Mouse (Mus musculus) CD8-positive naive resting alpha-beta T cell, adult 2 months (primary cell): ENCODE measurements around the gene Hnrnpk.
"Not testable (repeated sequence)": the region's sequence is repeated elsewhere in the genome, so short reads cannot be mapped to it uniquely, and the experiment has no call there.

Source experiments
- DNase-seq, 2 experiments: peaks; one replicate each; pipeline ENCODE4 v3.0.0; 2022; ENCODE audit warnings: low read depth in 2 of 2, low spot score in 2 of 2

Hnrnpk gene

DNA sequence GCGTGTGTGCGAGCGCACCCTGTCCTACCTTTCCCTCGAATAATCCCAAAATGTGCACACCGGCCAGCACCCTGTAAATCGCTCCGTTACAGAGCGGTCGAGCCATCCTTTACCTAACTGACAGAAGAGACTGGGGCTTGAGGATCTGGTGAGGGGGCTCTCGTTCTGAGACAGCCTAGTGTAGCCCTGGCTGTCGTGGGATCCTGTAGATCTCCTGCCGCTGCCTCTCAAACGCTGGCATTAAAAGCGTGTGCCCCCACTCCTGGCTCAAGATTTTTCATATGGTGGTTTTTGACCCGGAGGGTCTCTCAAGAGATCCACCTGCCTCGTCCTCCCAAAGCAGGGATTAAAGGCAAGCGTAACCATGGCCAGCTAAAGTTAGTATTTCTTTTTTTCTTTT, at the start of gene Hnrnpk:
Gene Hnrnpk, minus strand, starts transcription at position 101 of the 400 bp plus-strand sequence.
- not testable (repeated sequence) for DNase-seq

DNA sequence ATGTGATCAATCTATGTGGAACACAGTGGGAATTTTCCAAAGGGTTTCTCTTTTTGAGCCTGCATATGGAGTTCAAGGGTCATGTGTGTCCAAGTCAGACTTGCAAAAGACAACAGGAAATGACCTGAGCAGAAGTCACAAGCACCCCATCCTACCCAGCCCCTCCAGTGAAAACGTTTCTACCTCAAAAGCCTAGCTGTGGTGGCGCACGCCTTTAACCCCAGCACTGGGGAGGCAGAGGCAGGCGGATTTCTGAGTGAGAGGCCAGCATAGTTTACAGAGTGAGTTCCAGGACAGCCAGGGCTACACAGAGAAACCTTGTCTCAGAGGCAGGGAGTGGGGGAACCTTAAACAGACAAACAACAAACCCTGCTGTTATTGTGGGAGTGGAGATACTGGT, 49.1 kb upstream of the Hnrnpk start:
- no peak for DNase-seq

DNA sequence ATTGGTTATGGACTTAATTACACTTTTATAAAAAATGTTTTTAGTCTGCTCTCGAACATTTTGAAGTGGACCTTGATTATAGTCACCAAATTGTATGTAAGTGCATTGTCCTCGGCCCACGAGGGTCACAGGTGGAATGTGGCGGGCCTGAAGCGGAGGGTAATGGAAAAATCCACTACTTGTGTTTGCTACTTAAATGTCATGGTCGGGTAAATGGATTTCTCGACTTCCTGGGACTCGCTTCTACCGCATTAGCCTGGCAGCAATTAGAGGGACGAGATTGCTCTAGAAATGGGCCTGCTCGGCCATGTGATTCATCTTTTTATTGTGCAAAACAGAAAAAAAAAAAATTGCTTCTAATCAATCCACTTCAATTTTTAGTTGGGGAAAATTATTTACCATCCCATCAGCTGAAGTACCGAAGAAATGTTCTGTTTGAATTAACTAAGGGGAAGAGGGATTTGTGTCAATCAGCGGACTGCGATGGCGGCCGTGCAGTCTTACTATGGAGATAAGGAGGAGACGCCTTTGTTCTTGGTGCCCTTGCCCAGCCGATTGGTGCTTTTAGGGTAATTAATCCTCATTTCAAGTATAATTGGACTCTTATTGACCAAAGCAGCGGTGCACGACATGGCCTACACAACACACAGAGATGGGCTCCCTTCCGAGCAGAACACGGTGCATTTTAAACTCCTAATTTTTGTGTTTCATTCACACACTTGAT, 47.5 kb upstream of the Hnrnpk start:
- DNase-seq, result no peak

DNA sequence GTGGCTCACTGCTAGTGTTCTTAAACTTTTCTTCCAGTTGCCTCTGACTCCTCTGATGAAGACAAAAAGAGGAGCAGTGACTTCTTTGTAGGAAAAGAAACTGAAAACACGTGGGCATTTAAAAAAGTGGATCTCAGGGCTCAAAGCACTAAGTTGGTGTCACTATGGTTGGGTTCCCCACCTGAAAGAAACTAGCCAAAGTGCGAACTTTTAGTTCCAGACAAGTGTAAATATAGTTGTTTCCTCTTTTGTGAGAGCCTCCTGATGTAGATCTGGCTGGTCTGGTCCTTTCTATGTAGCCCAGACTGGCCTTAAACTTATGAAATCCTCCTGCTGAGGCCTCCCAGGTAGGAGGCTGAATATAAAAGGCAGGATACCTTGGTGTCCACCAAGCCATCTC, 43.4 kb upstream of the Hnrnpk start:
- DNase-seq, result no peak

- DNase-seq, result peak in 1 of 2 experiments; percentile 1
Measured at GRCm38 (mm10) chr13:58443787-58444186, 40.6 kb upstream of the Hnrnpk start.

DNA sequence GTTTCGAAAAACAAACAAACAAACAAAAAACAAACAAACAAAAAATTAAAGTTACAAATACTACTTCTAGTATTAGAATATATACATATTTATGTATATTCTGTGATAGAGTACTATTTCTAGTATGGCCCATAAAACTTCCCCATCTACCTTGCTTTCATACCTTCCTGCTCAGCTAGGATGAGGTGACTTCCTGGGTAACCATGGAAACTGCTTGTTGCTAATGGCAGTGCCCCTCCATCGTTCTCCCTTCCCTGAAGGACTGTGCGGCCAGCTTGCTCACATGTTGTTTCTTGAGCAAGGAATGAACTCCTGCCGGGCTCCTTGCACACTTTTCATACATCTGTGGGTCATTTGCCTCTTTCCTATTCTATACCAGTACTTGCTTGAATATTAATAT, 40.2 kb upstream of the Hnrnpk start:
- no peak for DNase-seq

- no peak for DNase-seq
Measured at GRCm38 (mm10) chr13:58439716-58440115, 36.6 kb upstream of the Hnrnpk start.

DNA sequence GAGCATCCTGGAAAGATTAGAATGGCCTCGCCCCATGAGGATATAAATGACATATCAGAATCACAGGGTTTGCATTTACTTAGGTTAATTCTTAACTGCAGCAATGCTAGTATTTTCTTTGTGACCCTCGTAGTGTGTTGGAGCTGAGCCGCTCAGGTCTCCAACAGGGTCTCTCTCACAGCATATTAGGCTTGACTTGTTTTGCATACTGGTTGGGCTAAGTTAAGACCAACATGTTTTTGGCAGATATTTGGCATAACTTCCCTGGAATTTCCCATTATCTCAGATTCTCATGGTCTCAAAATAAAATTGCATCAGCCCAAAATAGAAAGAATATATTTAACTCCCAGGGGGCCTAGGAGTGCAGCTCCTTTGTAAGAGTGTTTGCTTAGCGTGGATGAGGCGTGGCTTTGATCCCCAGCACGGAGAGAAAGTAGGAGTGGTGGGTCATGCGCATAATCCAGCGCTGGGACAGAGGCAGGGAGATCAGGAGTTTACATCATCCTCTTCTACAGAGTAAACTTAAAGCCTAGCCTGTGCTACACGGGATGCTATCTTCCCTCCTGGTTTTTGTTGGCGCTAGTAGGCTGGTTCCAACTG, 20.0 kb upstream of the Hnrnpk start:
- no peak for DNase-seq

DNA sequence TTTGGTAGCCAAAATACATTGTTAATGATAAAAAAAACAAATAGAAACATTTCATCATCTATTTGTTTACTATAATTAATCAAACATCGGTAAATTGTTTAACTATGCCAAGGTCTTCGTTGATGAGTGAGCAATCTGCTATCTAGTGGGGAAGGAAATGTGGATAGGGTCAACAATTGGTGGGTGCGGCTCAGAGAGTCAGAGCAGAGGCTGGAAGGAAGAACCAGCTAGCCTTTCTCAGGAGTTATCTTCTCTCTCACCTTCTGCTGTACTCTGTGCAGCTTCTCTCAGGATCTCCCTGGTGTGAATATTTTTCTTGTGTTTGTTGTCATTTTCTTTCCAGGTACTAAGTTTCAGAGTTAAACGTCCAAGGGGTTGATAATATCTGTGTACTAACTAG, 19.1 kb upstream of the Hnrnpk start:
- no peak for DNase-seq

- no peak for DNase-seq
Measured at GRCm38 (mm10) chr13:58421026-58421425, 17.9 kb upstream of the Hnrnpk start.

DNA sequence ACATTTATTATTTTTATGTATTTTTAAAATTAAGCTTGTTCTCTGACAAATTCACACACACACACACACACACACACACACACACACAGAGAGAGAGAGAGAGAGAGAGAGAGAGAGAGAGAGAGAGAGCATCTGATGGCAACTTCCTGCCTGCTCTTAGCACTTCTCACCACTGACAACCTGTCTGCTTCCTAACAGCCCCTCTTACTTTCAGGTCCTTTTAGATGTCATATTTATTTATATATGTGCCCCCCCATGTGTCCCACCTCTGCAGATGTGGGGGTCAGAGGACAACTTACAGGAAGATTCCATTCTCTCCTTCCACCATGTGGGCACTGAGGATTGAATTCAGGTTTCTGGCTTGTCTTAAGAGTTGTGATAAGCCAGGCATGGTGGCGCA, 16.1 kb upstream of the Hnrnpk start:
- DNase-seq, result no peak

GRCm38 (mm10) chr13:58418656-58419055, 15.5 kb upstream of the Hnrnpk start:
- DNase-seq, result no peak

- no peak for DNase-seq
Measured at GRCm38 (mm10) chr13:58415838-58416237, 12.7 kb upstream of the Hnrnpk start.

- DNase-seq, result no peak
Measured at GRCm38 (mm10) chr13:58415374-58415773, 12.2 kb upstream of the Hnrnpk start.

GRCm38 (mm10) chr13:58411073-58411472, 7.9 kb upstream of the Hnrnpk start:
- no peak for DNase-seq

DNA sequence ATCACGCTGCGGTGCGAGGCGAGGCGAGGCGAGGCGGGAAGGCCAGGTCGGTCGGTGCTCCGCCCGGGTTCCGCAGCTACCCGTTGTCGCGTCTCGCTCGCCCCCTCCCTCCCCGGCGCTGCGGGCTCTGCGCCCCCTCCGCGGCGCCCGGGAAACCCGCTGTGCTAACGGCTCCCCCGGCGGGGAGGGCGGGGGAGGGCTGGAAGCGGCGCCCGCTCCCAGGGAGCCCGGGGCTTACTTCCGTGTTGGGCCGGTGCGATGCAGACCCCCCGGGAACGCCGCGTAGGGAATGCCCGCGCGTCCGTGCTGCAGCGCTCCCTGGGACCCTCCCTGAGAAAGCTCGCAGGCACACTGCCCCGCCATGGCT, 416 bp downstream of the Hnrnpk start:
- no peak for DNase-seq

GRCm38 (mm10) chr13:58402003-58402743, 970 bp downstream of the Hnrnpk start, which contains the start of gene Rmi1:
Rmi1 (plus strand) TSS chr13:58402248.
- DNase-seq, result peak; percentile 99

DNA sequence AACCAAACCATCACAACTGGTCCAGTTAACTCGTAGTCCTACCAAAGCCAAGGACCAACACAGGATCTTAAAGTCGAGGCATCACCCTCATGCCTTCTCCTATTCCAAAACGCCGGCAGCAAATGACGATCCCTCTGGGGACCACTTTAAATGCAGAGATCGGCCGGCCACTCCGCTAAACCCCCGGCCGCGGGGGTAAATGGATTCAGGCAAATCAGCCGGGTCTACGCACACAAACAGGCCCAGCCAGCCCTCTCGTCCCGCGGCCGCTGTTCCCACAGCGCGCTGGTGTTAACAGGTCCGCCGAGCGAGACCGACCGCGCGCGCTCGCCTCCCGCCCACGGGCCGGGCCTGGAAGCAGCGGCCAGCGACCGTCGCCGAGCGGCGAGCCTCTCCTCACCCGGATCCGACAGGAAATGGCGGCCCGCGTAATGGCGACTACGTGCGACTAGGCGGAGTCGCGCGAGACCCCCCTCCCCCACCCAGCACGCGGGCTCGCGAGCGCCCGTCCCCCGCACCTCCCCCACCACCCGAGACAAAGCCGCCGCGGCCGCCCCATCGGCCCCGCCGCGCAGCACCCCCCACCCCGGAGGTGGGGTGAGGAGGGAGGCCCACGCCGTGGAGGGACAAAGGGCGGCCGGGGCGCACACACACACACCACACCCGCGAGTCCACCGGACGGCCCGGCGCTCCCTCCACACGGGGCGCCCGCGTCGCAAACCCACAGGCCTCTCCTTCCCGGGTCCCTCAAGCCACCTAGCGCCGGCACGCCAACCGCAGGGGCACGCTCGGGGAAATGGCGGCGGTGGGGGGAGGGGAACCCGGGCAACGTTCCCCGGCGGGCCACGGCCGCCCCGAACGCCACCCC, 1.8 kb downstream of the Hnrnpk start:
- peak; percentile 58 to 60 for DNase-seq

DNA sequence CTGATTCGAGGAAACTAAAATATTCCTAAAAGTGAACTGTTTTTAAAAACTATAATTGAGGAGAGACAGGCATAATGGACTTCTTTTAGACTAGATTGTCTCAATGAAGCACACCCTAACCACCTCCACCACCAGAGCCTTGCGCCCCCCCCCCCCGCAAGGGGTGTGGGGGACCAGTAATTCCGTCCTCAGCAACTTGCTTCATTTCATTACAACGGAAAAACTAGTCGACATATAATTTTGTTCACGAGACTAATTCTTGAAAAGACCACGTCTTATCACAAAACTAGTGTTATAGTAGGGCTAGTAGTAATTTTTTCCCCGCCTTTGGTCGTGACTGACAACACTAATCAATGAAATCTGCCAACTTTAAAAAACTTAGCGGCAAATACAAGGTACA, 2.6 kb downstream of the Hnrnpk start:
- no peak for DNase-seq

- no peak for DNase-seq
Measured at GRCm38 (mm10) chr13:58397651-58398050, 5.5 kb downstream of the Hnrnpk start.

DNA sequence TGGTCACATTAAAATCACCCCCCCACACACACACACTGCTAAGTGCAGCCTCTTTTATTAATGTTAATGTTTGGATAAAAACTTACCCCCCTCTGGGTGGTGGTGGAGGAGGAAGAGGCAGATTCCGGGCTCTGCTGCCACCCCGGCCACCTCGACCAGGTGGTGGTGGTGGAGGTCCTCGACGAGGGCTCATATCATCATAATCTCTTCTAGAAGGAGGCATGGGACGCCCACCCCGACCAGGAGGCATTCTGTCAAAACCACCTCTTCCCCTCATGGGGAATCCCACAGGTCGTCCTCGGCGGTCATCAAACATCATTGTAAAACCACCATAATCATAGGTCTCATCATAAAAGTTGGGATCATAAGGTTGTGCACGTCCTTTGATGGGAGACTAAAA, 8.8 kb downstream of the Hnrnpk start:
- DNase-seq, result not testable (repeated sequence)
